In genomic region chr19:56990367-56991111, GRCm38 (mm10) we compare ENCODE assay signal across 8 mouse cellular contexts. TPM values are rescaled to one million over a fixed set of nuclear protein-coding genes. Genes with fewer than 3 reads are reported as not detected.
DNase-seq lines count a peak whose midpoint lies in the region; ATAC-seq lines count a peak whose summit lies in the region.

No protein-coding gene starts in this region.

- no peaks in the 10 kb centered on the region for H3K36me3 ChIP-seq in forebrain, embryonic 13.5 days (ENCODE audit: poor library complexity, severe bottlenecking)
- H3K36me3 ChIP-seq in neural tube, embryonic 12.5 days, result no peaks in the 10 kb centered on the region

- H3K4me2 ChIP-seq in forebrain, embryonic 13.5 days, result no peak overlapping the region
- H3K4me2 ChIP-seq in neural tube, embryonic 12.5 days (replicated peaks), result no peak overlapping the region

- H3K9ac ChIP-seq in forebrain, embryonic 13.5 days, result no peak overlapping the region
- H3K9ac ChIP-seq in neural tube, embryonic 12.5 days, result no peak overlapping the region

- H3K27ac ChIP-seq in forebrain, embryonic 13.5 days, result peak overlapping the region; percentile 27; the same call in 1 of the 2 replicates
- H3K27ac ChIP-seq in neural tube, embryonic 12.5 days, result 0 out of 2 replicates have a peak overlapping the region, but pooled peaks have one; percentile 1

- peak; percentile 31 for DNase-seq in ovary, postnatal 36 days (ENCODE audit: low spot score)
- no peak for DNase-seq in ovary, postnatal 10 days (ENCODE audit: low spot score)
- DNase-seq in kidney, postnatal 10 days, result peak; percentile 63
- no peak for DNase-seq in layer of hippocampus, adult 9-10 months (ENCODE audit: low spot score)
- no peak for DNase-seq in retina, postnatal 1 day
- no peak for DNase-seq in thymus, postnatal 0 days (ENCODE audit: low spot score)

- 26% methylated on average over 14 of the region's 14 CpGs for WGBS in forebrain, embryonic 13.5 days
- WGBS in neural tube, embryonic 12.5 days, result 38% methylated on average over 14 of the region's 14 CpGs

- peak; percentile 57 for ATAC-seq in forebrain, embryonic 13.5 days
- ATAC-seq in neural tube, embryonic 12.5 days (ENCODE audit: low FRiP score, low read depth), result peak; percentile 75

- H3K27me3 ChIP-seq in forebrain, embryonic 13.5 days, result no peaks in the 10 kb centered on the region
- no peaks in the 10 kb centered on the region for H3K27me3 ChIP-seq in neural tube, embryonic 12.5 days (replicated peaks)

- peaks cover 24% of the 10 kb centered on the region for H3K4me1 ChIP-seq in forebrain, embryonic 13.5 days
- peaks cover 36% of the 10 kb centered on the region for H3K4me1 ChIP-seq in neural tube, embryonic 12.5 days

- H3K4me3 ChIP-seq in forebrain, embryonic 13.5 days, result no peak overlapping the region
- H3K4me3 ChIP-seq in neural tube, embryonic 12.5 days, result no peak overlapping the region

- H3K9me3 ChIP-seq in forebrain, embryonic 13.5 days (replicated peaks), result no peaks in the 10 kb centered on the region
- no peaks in the 10 kb centered on the region for H3K9me3 ChIP-seq in neural tube, embryonic 12.5 days

RNA-seq across cellular contexts. Expression of gene Afap1l2, which starts 17.5 kb away (rescaled TPM):
- polyA plus RNA-seq in forebrain, embryonic 13.5 days (2015; fragmentation: Nextera tagmentation; extraction: Ambion mirVana), result 2.7 and 2.8 TPM in 2 replicates
- 15.5 and 17.3 TPM in 2 replicates for polyA plus RNA-seq in neural tube, embryonic 12.5 days (2016; fragmentation: Nextera tagmentation; extraction: Ambion mirVana)
- polyA plus RNA-seq in thymus, postnatal 0 days (2015; fragmentation: Nextera tagmentation; extraction: Ambion mirVana), result 7.0 and 8.0 TPM in 2 replicates

Comparison
In these comparisons a context has a peak if more than half of its experiments do, and no peak if none do; other contexts are left out.
1. DNase-seq: peak in ovary, postnatal 36 days (single experiment) and kidney, postnatal 10 days (single experiment); none in ovary, postnatal 10 days (single experiment), layer of hippocampus, adult 9-10 months (single experiment), retina, postnatal 1 day (single experiment) and thymus, postnatal 0 days (single experiment).